Mouse (Mus musculus) adrenal gland, adult 2 months (tissue): Measurements from ENCODE around the gene Zfp536. TPM values are rescaled to one million over a fixed set of nuclear protein-coding genes. Genes with fewer than 3 reads are reported as not detected.
A peak's percentile ranks its signal among the peaks of the same experiment; 100 is the strongest.
"Not testable (repeated sequence)": the region's sequence is repeated elsewhere in the genome, so short reads cannot be mapped to it uniquely, and the experiment has no call there.

ENCODE experiments used
- DNase-seq: peaks from one replicate; pipeline ENCODE4 v3.0.0; 2021
- polyA plus RNA-seq: library from polyadenylated mRNA; depleted of rRNA; stranded (reverse); fragments of >200 nt; gene quantifications from 2 replicates; pipeline ENCODE4 v1.2.3, GENCODE M21; 2012
- total RNA-seq, 2 experiments: library from RNA; stranded (reverse); gene quantifications; 2 replicates each; pipeline ENCODE4 v1.2.3; 2021

Zfp536 gene
- total and polyA plus RNA-seq, 3 experiments, result 1.00 to 8.4 (median 5.2) TPM

- DNase-seq, result no peak
These were observed 165.5 kb downstream of the Zfp536 start for GRCm38 (mm10) chr7:37607906-37608305.

- DNase-seq, result no peak
These were observed 167.0 kb downstream of the Zfp536 start for GRCm38 (mm10) chr7:37606472-37606871.

- DNase-seq, result not testable (repeated sequence)
These were observed 169.9 kb downstream of the Zfp536 start for GRCm38 (mm10) chr7:37603525-37603909.

GRCm38 (mm10) chr7:37602871-37603524 is 170.4 kb downstream of the Zfp536 start:
- DNase-seq, result no peak

GRCm38 (mm10) chr7:37600318-37600717 is 173.1 kb downstream of the Zfp536 start:
- no peak for DNase-seq

- no peak for DNase-seq
These were observed 179.0 kb downstream of the Zfp536 start for GRCm38 (mm10) chr7:37594211-37595030.

- no peak for DNase-seq
These were observed 179.9 kb downstream of the Zfp536 start for GRCm38 (mm10) chr7:37593566-37593965.

- no peak for DNase-seq
These were observed 186.7 kb downstream of the Zfp536 start for GRCm38 (mm10) chr7:37586694-37587093.

- DNase-seq, result no peak
These were observed 192.2 kb downstream of the Zfp536 start for GRCm38 (mm10) chr7:37581262-37581661.

GRCm38 (mm10) chr7:37580554-37580953 is 192.9 kb downstream of the Zfp536 start:
- DNase-seq, result no peak

- no peak for DNase-seq
These were observed 201.4 kb downstream of the Zfp536 start for GRCm38 (mm10) chr7:37572021-37572420.

GRCm38 (mm10) chr7:37568811-37569500 is 204.5 kb downstream of the Zfp536 start:
- DNase-seq, result no peak

GRCm38 (mm10) chr7:37568041-37568440 is 205.4 kb downstream of the Zfp536 start:
- DNase-seq, result no peak

- no peak for DNase-seq
These were observed 207.4 kb downstream of the Zfp536 start for GRCm38 (mm10) chr7:37566019-37566418.

- DNase-seq, result no peak
These were observed 208.1 kb downstream of the Zfp536 start for GRCm38 (mm10) chr7:37565371-37565770.

GRCm38 (mm10) chr7:37564644-37565043 is 208.8 kb downstream of the Zfp536 start:
- no peak for DNase-seq

GRCm38 (mm10) chr7:37563831-37564400 is 209.5 kb downstream of the Zfp536 start:
- DNase-seq, result no peak

GRCm38 (mm10) chr7:37563171-37563574 is 210.3 kb downstream of the Zfp536 start:
- peak; percentile 52 for DNase-seq

- DNase-seq, result peak; percentile 17
These were observed 210.9 kb downstream of the Zfp536 start for GRCm38 (mm10) chr7:37562505-37562904.

GRCm38 (mm10) chr7:37560581-37560980 is 212.9 kb downstream of the Zfp536 start:
- no peak for DNase-seq

GRCm38 (mm10) chr7:37559851-37560250 is 213.6 kb downstream of the Zfp536 start:
- DNase-seq, result no peak

- DNase-seq, result no peak
These were observed 214.1 kb downstream of the Zfp536 start for GRCm38 (mm10) chr7:37559341-37559740.
